Mouse (Mus musculus): ENCODE measurements around the gene Cyp3a57. TPM values are rescaled to one million over a fixed set of nuclear protein-coding genes. Genes with fewer than 3 reads are reported as not detected.
"Not testable (repeated sequence)": the region's sequence is repeated elsewhere in the genome, so short reads cannot be mapped to it uniquely, and the experiment has no call there.

Cyp3a57 gene
- total RNA-seq, 1 experiment = not detected

- DNase-seq (ENCODE audit: low read depth, low spot score) = no peak
- Histone ChIP-seq H3K9ac (ENCODE audit: insufficient read depth, low read depth, low read length, poor library complexity, severe bottlenecking) (no peak overlapping the region), H3K4me1 (ENCODE audit: control insufficient read depth in 2 of 2, insufficient read depth in 2 of 2, low read length in 2 of 2, poor library complexity in 1 of 2) (no peaks in the 10 kb centered on the region), H3K36me3 (ENCODE audit: control insufficient read depth, insufficient read depth, low read length, poor library complexity, severe bottlenecking) (no peaks in the 10 kb centered on the region), H3K27ac (ENCODE audit: insufficient read depth, low read depth, low read length, poor library complexity, severe bottlenecking) (no peak overlapping the region), H3K4me3 (ENCODE audit: insufficient read depth in 1 of 2, low read depth in 1 of 2, low read length in 2 of 2, poor library complexity in 1 of 2, severe bottlenecking in 1 of 2) (no peak overlapping the region), H3K9me3 (ENCODE audit: control insufficient read depth, insufficient read depth, low read depth, low read length) (peaks cover 15% of the 10 kb centered on the region)
- in situ Hi-C loops (cut with MboI; ENCODE audit: low sequenced_read_pairs in 2 of 2, unreplicated experiment in 2 of 2) = no loop called here
- TF ChIP-seq ZNF384 (IDR thresholded peaks at IDR 0.05; ENCODE audit: low read depth, low read length) (no peak), ZC3H11A (IDR thresholded peaks at IDR 0.05; ENCODE audit: borderline replicate concordance, low read depth, low read length) (no peak), CHD2 (IDR thresholded peaks at IDR 0.05; ENCODE audit: low read depth, low read length) (no peak), MAFK (IDR thresholded peaks at IDR 0.05; ENCODE audit: insufficient read depth, low read depth, low read length) (no peak), HCFC1 (IDR thresholded peaks at IDR 0.05; ENCODE audit: borderline replicate concordance, insufficient read depth, low read length) (no peak)
These were observed 31.2 kb upstream of the Cyp3a57 start for GRCm38 (mm10) chr5:145313845-145314244.

GRCm38 (mm10) chr5:145317141-145317540, 27.9 kb upstream of the Cyp3a57 start:
- Histone ChIP-seq H3K9me3 (ENCODE audit: control insufficient read depth, insufficient read depth, low read depth, low read length) (peaks cover 18% of the 10 kb centered on the region), H3K4me3 (ENCODE audit: insufficient read depth in 1 of 2, low read depth in 1 of 2, low read length in 2 of 2, poor library complexity in 1 of 2, severe bottlenecking in 1 of 2) (no peak overlapping the region), H3K27ac (ENCODE audit: insufficient read depth, low read depth, low read length, poor library complexity, severe bottlenecking) (no peak overlapping the region), H3K36me3 (ENCODE audit: control insufficient read depth, insufficient read depth, low read length, poor library complexity, severe bottlenecking) (no peaks in the 10 kb centered on the region), H3K9ac (ENCODE audit: insufficient read depth, low read depth, low read length, poor library complexity, severe bottlenecking) (no peak overlapping the region), H3K4me1 (ENCODE audit: control insufficient read depth in 2 of 2, insufficient read depth in 2 of 2, low read length in 2 of 2, poor library complexity in 1 of 2) (no peaks in the 10 kb centered on the region)
- in situ Hi-C loops (cut with MboI; ENCODE audit: low sequenced_read_pairs in 2 of 2, unreplicated experiment in 2 of 2) = no loop called here
- no peak for DNase-seq (ENCODE audit: low read depth, low spot score)
- TF ChIP-seq ZNF384 (IDR thresholded peaks at IDR 0.05; ENCODE audit: low read depth, low read length) (no peak), ZC3H11A (IDR thresholded peaks at IDR 0.05; ENCODE audit: borderline replicate concordance, low read depth, low read length) (no peak), CHD2 (IDR thresholded peaks at IDR 0.05; ENCODE audit: low read depth, low read length) (no peak), MAFK (IDR thresholded peaks at IDR 0.05; ENCODE audit: insufficient read depth, low read depth, low read length) (no peak), HCFC1 (IDR thresholded peaks at IDR 0.05; ENCODE audit: borderline replicate concordance, insufficient read depth, low read length) (no peak)

GRCm38 (mm10) chr5:145338756-145339155, 6.3 kb upstream of the Cyp3a57 start:
- in situ Hi-C loops (cut with MboI; ENCODE audit: low sequenced_read_pairs in 2 of 2, unreplicated experiment in 2 of 2); H3K9me3 ChIP-seq (ENCODE audit: control insufficient read depth, insufficient read depth, low read depth, low read length); H3K27ac ChIP-seq (ENCODE audit: insufficient read depth, low read depth, low read length, poor library complexity, severe bottlenecking); H3K9ac ChIP-seq (ENCODE audit: insufficient read depth, low read depth, low read length, poor library complexity, severe bottlenecking); DNase-seq (ENCODE audit: low read depth, low spot score); H3K4me1 ChIP-seq (ENCODE audit: control insufficient read depth in 2 of 2, insufficient read depth in 2 of 2, low read length in 2 of 2, poor library complexity in 1 of 2); H3K36me3 ChIP-seq (ENCODE audit: control insufficient read depth, insufficient read depth, low read length, poor library complexity, severe bottlenecking); H3K4me3 ChIP-seq (ENCODE audit: insufficient read depth in 1 of 2, low read depth in 1 of 2, low read length in 2 of 2, poor library complexity in 1 of 2, severe bottlenecking in 1 of 2): not testable (repeated sequence)

GRCm38 (mm10) chr5:145349697-145350096, 4.6 kb downstream of the Cyp3a57 start:
- no peak for TF ChIP-seq CHD2 (IDR thresholded peaks at IDR 0.05; ENCODE audit: low read depth, low read length)
- no peak for TF ChIP-seq MAFK (IDR thresholded peaks at IDR 0.05; ENCODE audit: insufficient read depth, low read depth, low read length)
- no peak for TF ChIP-seq HCFC1 (IDR thresholded peaks at IDR 0.05; ENCODE audit: borderline replicate concordance, insufficient read depth, low read length)
- no peak for TF ChIP-seq ZC3H11A (IDR thresholded peaks at IDR 0.05; ENCODE audit: borderline replicate concordance, low read depth, low read length)
- no peak for TF ChIP-seq ZNF384 (IDR thresholded peaks at IDR 0.05; ENCODE audit: low read depth, low read length)

GRCm38 (mm10) chr5:145353081-145353480, 8.0 kb downstream of the Cyp3a57 start:
- in situ Hi-C loops (cut with MboI; ENCODE audit: low sequenced_read_pairs in 2 of 2, unreplicated experiment in 2 of 2) = no loop called here
- Histone ChIP-seq H3K27ac (ENCODE audit: insufficient read depth, low read depth, low read length, poor library complexity, severe bottlenecking) (no peak overlapping the region), H3K9me3 (ENCODE audit: control insufficient read depth, insufficient read depth, low read depth, low read length) (no peaks in the 10 kb centered on the region), H3K36me3 (ENCODE audit: control insufficient read depth, insufficient read depth, low read length, poor library complexity, severe bottlenecking) (no peaks in the 10 kb centered on the region), H3K4me3 (ENCODE audit: insufficient read depth in 1 of 2, low read depth in 1 of 2, low read length in 2 of 2, poor library complexity in 1 of 2, severe bottlenecking in 1 of 2) (no peak overlapping the region), H3K9ac (ENCODE audit: insufficient read depth, low read depth, low read length, poor library complexity, severe bottlenecking) (no peak overlapping the region), H3K4me1 (ENCODE audit: control insufficient read depth in 2 of 2, insufficient read depth in 2 of 2, low read length in 2 of 2, poor library complexity in 1 of 2) (no peaks in the 10 kb centered on the region)
- no peak for TF ChIP-seq ZNF384 (IDR thresholded peaks at IDR 0.05; ENCODE audit: low read depth, low read length)
- TF ChIP-seq MAFK (IDR thresholded peaks at IDR 0.05; ENCODE audit: insufficient read depth, low read depth, low read length) = no peak
- no peak for TF ChIP-seq CHD2 (IDR thresholded peaks at IDR 0.05; ENCODE audit: low read depth, low read length)
- no peak for TF ChIP-seq ZC3H11A (IDR thresholded peaks at IDR 0.05; ENCODE audit: borderline replicate concordance, low read depth, low read length)
- TF ChIP-seq HCFC1 (IDR thresholded peaks at IDR 0.05; ENCODE audit: borderline replicate concordance, insufficient read depth, low read length) = no peak
- DNase-seq (ENCODE audit: low read depth, low spot score) = no peak

More at GRCm38 (mm10) chr5:145349697-145350096, 4.6 kb downstream of the Cyp3a57 start:
- Histone ChIP-seq H3K9me3 (ENCODE audit: control insufficient read depth, insufficient read depth, low read depth, low read length) (no peaks in the 10 kb centered on the region), H3K27ac (ENCODE audit: insufficient read depth, low read depth, low read length, poor library complexity, severe bottlenecking) (no peak overlapping the region), H3K4me1 (ENCODE audit: control insufficient read depth in 2 of 2, insufficient read depth in 2 of 2, low read length in 2 of 2, poor library complexity in 1 of 2) (no peaks in the 10 kb centered on the region), H3K36me3 (ENCODE audit: control insufficient read depth, insufficient read depth, low read length, poor library complexity, severe bottlenecking) (no peaks in the 10 kb centered on the region), H3K9ac (ENCODE audit: insufficient read depth, low read depth, low read length, poor library complexity, severe bottlenecking) (no peak overlapping the region), H3K4me3 (ENCODE audit: insufficient read depth in 1 of 2, low read depth in 1 of 2, low read length in 2 of 2, poor library complexity in 1 of 2, severe bottlenecking in 1 of 2) (no peak overlapping the region)
- no peak for DNase-seq (ENCODE audit: low read depth, low spot score)
- in situ Hi-C loops (cut with MboI; ENCODE audit: low sequenced_read_pairs in 2 of 2, unreplicated experiment in 2 of 2) = no loop called here

GRCm38 (mm10) chr5:145415416-145415815, 70.3 kb downstream of the Cyp3a57 start:
- H3K9me3 ChIP-seq (ENCODE audit: control insufficient read depth, insufficient read depth, low read depth, low read length); H3K4me1 ChIP-seq (ENCODE audit: control insufficient read depth in 2 of 2, insufficient read depth in 2 of 2, low read length in 2 of 2, poor library complexity in 1 of 2); in situ Hi-C loops (cut with MboI; ENCODE audit: low sequenced_read_pairs in 2 of 2, unreplicated experiment in 2 of 2); H3K27ac ChIP-seq (ENCODE audit: insufficient read depth, low read depth, low read length, poor library complexity, severe bottlenecking); H3K4me3 ChIP-seq (ENCODE audit: insufficient read depth in 1 of 2, low read depth in 1 of 2, low read length in 2 of 2, poor library complexity in 1 of 2, severe bottlenecking in 1 of 2); H3K9ac ChIP-seq (ENCODE audit: insufficient read depth, low read depth, low read length, poor library complexity, severe bottlenecking); H3K36me3 ChIP-seq (ENCODE audit: control insufficient read depth, insufficient read depth, low read length, poor library complexity, severe bottlenecking); DNase-seq (ENCODE audit: low read depth, low spot score): not testable (repeated sequence)

Data from ES-E14 (cell line).